ENCODE assay signal across 25 mouse cellular contexts in the genomic region with DNA sequence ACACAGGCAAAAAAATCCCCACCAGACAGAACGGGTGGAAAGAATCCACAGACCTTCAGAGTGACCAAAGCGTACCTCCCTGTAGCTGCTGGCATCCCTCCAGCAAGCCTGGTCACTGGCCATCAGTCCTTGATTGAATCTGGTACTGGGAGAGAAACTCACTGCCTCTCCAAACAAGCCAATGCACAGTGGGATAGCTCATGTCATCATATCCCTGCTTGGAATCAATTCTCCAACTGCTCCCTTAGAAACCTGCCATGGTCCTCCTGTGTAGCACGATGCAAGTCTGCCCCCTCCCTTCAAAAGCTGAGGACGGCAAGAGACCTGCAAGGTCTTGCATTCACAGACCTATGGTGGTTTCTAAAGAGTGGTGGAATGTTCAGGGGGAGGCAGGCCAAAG. TPM values are rescaled to one million over a fixed set of nuclear protein-coding genes. Genes with fewer than 3 reads are reported as not detected.
DNase-seq lines count a peak whose midpoint lies in the region; ATAC-seq and TF ChIP-seq lines count a peak whose summit lies in the region.
"Had no signal": no experiment of that assay in that cellular context is flagged by ENCODE, and none has a peak within 500 bp of the region (broad histone marks: within the 10 kb centered on the region; RNA-seq: fewer than 3 reads in every experiment).

No protein-coding gene starts in this region.

- no peak for TF ChIP-seq EP300 in stomach, postnatal 0 days (optimal IDR thresholded peaks at IDR 0.05)

- no peak overlapping the region for H3K4me3 ChIP-seq in hindbrain, embryonic 13.5 days
- H3K4me3 ChIP-seq in hindbrain, embryonic 11.5 days (ENCODE audit: low read depth, low read length), result no peak overlapping the region
- no peak overlapping the region for H3K4me3 ChIP-seq in left cerebral cortex, adult 2 months
- peak overlapping the region; percentile 8; the same call in 1 of the 2 replicates for H3K4me3 ChIP-seq in testis, adult 2 months (ENCODE audit: control insufficient read depth, low read depth, low read length)
- H3K4me3 ChIP-seq in stomach, postnatal 0 days (ENCODE audit: low read depth, low read length), result no peak overlapping the region
- H3K4me3 ChIP-seq: embryonic facial prominence, embryonic 12.5 days; gastrocnemius, adult 2 months; limb, embryonic 10.5 days had no signal

- intact Hi-C loops in left cerebral cortex, adult 2 months (cut with DNase I), result no loop called here
- intact Hi-C loops in left cerebral cortex, postnatal 36 days (cut with DNase I), result loop anchor here (5.0 kb wide), 3 partner anchors 70 to 500 kb away; no protein-coding TSS in a partner anchor

- TF ChIP-seq CTCF in left cerebral cortex, adult 2 months (IDR thresholded peaks at IDR 0.05), result peak; percentile 11
- no peak for TF ChIP-seq CTCF in testis, adult 2 months (IDR thresholded peaks at IDR 0.05; ENCODE audit: control insufficient read depth, insufficient read depth, insufficient replicate concordance, low read depth, low read length)
- peak; percentile 33 for TF ChIP-seq CTCF in stomach, postnatal 0 days (IDR thresholded peaks at IDR 0.05; ENCODE audit: low read depth)

- ATAC-seq in hindbrain, embryonic 13.5 days (ENCODE audit: low FRiP score), result no peak
- ATAC-seq in hindbrain, embryonic 11.5 days (ENCODE audit: low FRiP score), result no peak
- ATAC-seq in stomach, postnatal 0 days (ENCODE audit: low FRiP score, low TSS enrichment), result no peak
- ATAC-seq: inflammation-experienced regulatory T-cells, adult 6 months; Patski had no signal

- no peaks in the 10 kb centered on the region for H3K36me3 ChIP-seq in hindbrain, embryonic 13.5 days
- H3K36me3 ChIP-seq in hindbrain, embryonic 11.5 days (ENCODE audit: control insufficient read depth, insufficient read depth, low read length), result no peaks in the 10 kb centered on the region
- no peaks in the 10 kb centered on the region for H3K36me3 ChIP-seq in testis, adult 2 months (ENCODE audit: control insufficient read depth, insufficient read depth, low read length)
- no peaks in the 10 kb centered on the region for H3K36me3 ChIP-seq in stomach, postnatal 0 days (ENCODE audit: control insufficient read depth, insufficient read depth, low read length)
- H3K36me3 ChIP-seq: embryonic facial prominence, embryonic 12.5 days; limb, embryonic 10.5 days had no signal

- no peak overlapping the region for H3K9ac ChIP-seq in hindbrain, embryonic 13.5 days
- no peak overlapping the region for H3K9ac ChIP-seq in hindbrain, embryonic 11.5 days (ENCODE audit: low read depth, low read length)
- H3K9ac ChIP-seq in stomach, postnatal 0 days (ENCODE audit: low read length), result no peak overlapping the region
- H3K9ac ChIP-seq: embryonic facial prominence, embryonic 12.5 days had no signal

- H3K27me3 ChIP-seq in hindbrain, embryonic 13.5 days, result peaks cover 37% of the 10 kb centered on the region
- H3K27me3 ChIP-seq in hindbrain, embryonic 11.5 days (ENCODE audit: control insufficient read depth, insufficient read depth, low read length), result peaks cover 15% of the 10 kb centered on the region; the same call in 1 of the 2 replicates
- no peaks in the 10 kb centered on the region; the same call in 1 of the 2 replicates for H3K27me3 ChIP-seq in testis, adult 2 months (ENCODE audit: control insufficient read depth, insufficient read depth, low read length)
- peaks cover 7% of the 10 kb centered on the region; the same call in 1 of the 2 replicates for H3K27me3 ChIP-seq in stomach, postnatal 0 days (ENCODE audit: control insufficient read depth, insufficient read depth, low read length)

- H3K4me1 ChIP-seq in hindbrain, embryonic 13.5 days (replicated peaks), result peaks cover 30% of the 10 kb centered on the region
- H3K4me1 ChIP-seq in hindbrain, embryonic 11.5 days (replicated peaks; ENCODE audit: control insufficient read depth, insufficient read depth, low read length), result peaks cover 3% of the 10 kb centered on the region
- H3K4me1 ChIP-seq in testis, adult 2 months (ENCODE audit: control insufficient read depth, insufficient read depth, low read length), result peaks cover 2% of the 10 kb centered on the region
- no peaks in the 10 kb centered on the region for H3K4me1 ChIP-seq in stomach, postnatal 0 days (replicated peaks; ENCODE audit: control insufficient read depth, insufficient read depth)

- no peak for DNase-seq in hindbrain, embryonic 11.5 days (ENCODE audit: low spot score)
- no peak for DNase-seq in left cerebral cortex, adult 2 months (ENCODE audit: extremely low spot score in 1 of 2, low spot score in 2 of 2)
- no peak for DNase-seq in left cerebral cortex, postnatal 36 days (ENCODE audit: low spot score in 2 of 2)
- no peak for DNase-seq in testis, postnatal 14 days (ENCODE audit: low spot score)
- no peak for DNase-seq in stomach, postnatal 0 days (ENCODE audit: low spot score)
- no peak for DNase-seq in frontal cortex, postnatal 36 days (ENCODE audit: low spot score in 2 of 2)
- DNase-seq: adrenal gland, adult 8-10 months; cerebellum, adult 9-10 months; gastrocnemius, adult 2 months; kidney, adult 8-10 months; kidney, postnatal 25 days; liver; lung, postnatal 4 days; right cerebral cortex, adult 18-20 months; right cerebral cortex, postnatal 4 days; thymus, adult 2 months had no signal

- TF ChIP-seq POLR2A in testis, adult 2 months (IDR thresholded peaks at IDR 0.05; ENCODE audit: control insufficient read depth, low read depth, low read length), result no peak

- H3K27ac ChIP-seq in hindbrain, embryonic 13.5 days, result no peak overlapping the region
- no peak overlapping the region for H3K27ac ChIP-seq in hindbrain, embryonic 11.5 days (ENCODE audit: low read depth, low read length)
- H3K27ac ChIP-seq in left cerebral cortex, adult 2 months, result no peak overlapping the region
- H3K27ac ChIP-seq in testis, adult 2 months (ENCODE audit: control insufficient read depth, insufficient read depth, low read depth, low read length), result no peak overlapping the region
- no peak overlapping the region for H3K27ac ChIP-seq in stomach, postnatal 0 days (replicated peaks)
- H3K27ac ChIP-seq: embryonic facial prominence, embryonic 12.5 days; gastrocnemius, adult 2 months; limb, embryonic 10.5 days had no signal

- WGBS in hindbrain, embryonic 13.5 days, result 55% methylated on average over 4 of the region's 4 CpGs
- WGBS in hindbrain, embryonic 11.5 days, result 71% methylated on average over 4 of the region's 4 CpGs
- WGBS in stomach, postnatal 0 days, result 51% methylated on average over 4 of the region's 4 CpGs

- H3K9me3 ChIP-seq in hindbrain, embryonic 13.5 days, result no peaks in the 10 kb centered on the region
- H3K9me3 ChIP-seq in hindbrain, embryonic 11.5 days (ENCODE audit: control insufficient read depth, low read length), result no peaks in the 10 kb centered on the region
- H3K9me3 ChIP-seq in stomach, postnatal 0 days (ENCODE audit: control insufficient read depth, low read length), result no peaks in the 10 kb centered on the region
- H3K9me3 ChIP-seq: embryonic facial prominence, embryonic 12.5 days; limb, embryonic 10.5 days had no signal

- H3K4me2 ChIP-seq in hindbrain, embryonic 13.5 days, result peak overlapping the region; percentile 93; the same call in 1 of the 2 replicates
- H3K4me2 ChIP-seq in hindbrain, embryonic 11.5 days (replicated peaks; ENCODE audit: low read depth, low read length), result no peak overlapping the region
- no peak overlapping the region for H3K4me2 ChIP-seq in stomach, postnatal 0 days (replicated peaks; ENCODE audit: low read depth)
- H3K4me2 ChIP-seq: embryonic facial prominence, embryonic 12.5 days had no signal

RNA-seq across cellular contexts. Expression of a gene that starts 1.2 kb away (rescaled TPM):
- 18.2 and 21.4 TPM in 2 replicates for polyA plus RNA-seq in hindbrain, embryonic 13.5 days (2015; fragmentation: Nextera tagmentation; extraction: Ambion mirVana)
- 11.7 and 12.8 TPM in 2 replicates for polyA plus RNA-seq in hindbrain, embryonic 11.5 days (2014; fragmentation: Nextera tagmentation; extraction: Ambion mirVana)
- 10 to 100 TPM; 59.2 to 63.3 TPM for total RNA-seq in left cerebral cortex, adult 2 months (2021)
- total RNA-seq in left cerebral cortex, postnatal 36 days (2021), result 10 to 100 TPM; 51.0 to 63.0 TPM
- polyA plus RNA-seq in testis, adult 2 months (2012; rRNA removed), result 2.4 and 3.4 TPM in 2 replicates
- 0.80 and 0.81 TPM in 2 replicates for polyA plus RNA-seq in stomach, postnatal 0 days (2015; fragmentation: Nextera tagmentation; extraction: Ambion mirVana)
- total RNA-seq: heart, postnatal 25 days; megakaryocyte-erythroid progenitor cell, adult 5-6 weeks had no signal
- polyA plus RNA-seq: inflammation-experienced regulatory T-cells, adult 6 months; liver, embryonic 16.5 days had no signal
